Mouse (Mus musculus) liver, embryonic 12.5 days (tissue): ENCODE data around the gene Fam135a. TPM values are rescaled to one million over a fixed set of nuclear protein-coding genes. Genes with fewer than 3 reads are reported as not detected.
"Not testable (repeated sequence)": the region's sequence is repeated elsewhere in the genome, so short reads cannot be mapped to it uniquely, and the experiment has no call there.

Source experiments
- ATAC-seq: fragments of 200-750 bp; cut with Nextera tagmentation; 2 replicates; pipeline ENCODE4 v1.8.0; 2017; ENCODE audit warnings: moderate number of reproducible peaks, mild to moderate bottlenecking, moderate library complexity
- H3K27ac ChIP-seq: fragments of 300-500 bp; sonication (generic); 2 replicates; pipeline ENCODE4 v1.5.1; 2016; ENCODE audit warnings: mild to moderate bottlenecking
- H3K27me3 ChIP-seq: fragments of 300-500 bp; sonication (generic); replicated peaks from 2 replicates; pipeline ENCODE4 v1.6.1; 2016; ENCODE audit warnings: mild to moderate bottlenecking, moderate library complexity
- H3K36me3 ChIP-seq: fragments of 300-500 bp; sonication (generic); 2 replicates; pipeline ENCODE4 v1.6.1; 2016; ENCODE audit warnings: mild to moderate bottlenecking, moderate library complexity
- H3K4me1 ChIP-seq: fragments of 300-500 bp; sonication (generic); 2 replicates; pipeline ENCODE4 v1.6.1; 2016
- H3K4me2 ChIP-seq: fragments of 300-500 bp; sonication (generic); 2 replicates; pipeline ENCODE4 v1.6.1; 2016; ENCODE audit warnings: mild to moderate bottlenecking, moderate library complexity
- H3K4me3 ChIP-seq: fragments of 300-500 bp; sonication (generic); 2 replicates; pipeline ENCODE4 v1.5.1; 2016; ENCODE audit warnings: mild to moderate bottlenecking, moderate library complexity
- H3K9ac ChIP-seq: fragments of 300-500 bp; sonication (generic); 2 replicates; pipeline ENCODE4 v1.6.1; 2016; ENCODE audit warnings: mild to moderate bottlenecking, moderate library complexity
- H3K9me3 ChIP-seq: fragments of 300-500 bp; sonication (generic); replicated peaks from 2 replicates; pipeline ENCODE4 v1.6.1; 2016; ENCODE audit warnings: mild to moderate bottlenecking, moderate library complexity
- WGBS: fragments of 180-500 bp; shearing (Covaris S2); methylation state at CpG from one replicate; pipeline ENCODE4 v1.1.7; 2016; ENCODE audit not compliant: insufficient replicate concordance; 5-methylcytosine and 5-hydroxymethylcytosine counted together
- polyA plus RNA-seq: library from polyadenylated mRNA; unstranded; fragments of >200 nt; fragmentation: Nextera tagmentation; extraction: Ambion mirVana; gene quantifications from 2 replicates; pipeline ENCODE4 v1.2.1, GENCODE M21; 2016

The Fam135a gene
- polyA plus RNA-seq, 1 experiment from 2014 or later = 7.8 TPM

DNA sequence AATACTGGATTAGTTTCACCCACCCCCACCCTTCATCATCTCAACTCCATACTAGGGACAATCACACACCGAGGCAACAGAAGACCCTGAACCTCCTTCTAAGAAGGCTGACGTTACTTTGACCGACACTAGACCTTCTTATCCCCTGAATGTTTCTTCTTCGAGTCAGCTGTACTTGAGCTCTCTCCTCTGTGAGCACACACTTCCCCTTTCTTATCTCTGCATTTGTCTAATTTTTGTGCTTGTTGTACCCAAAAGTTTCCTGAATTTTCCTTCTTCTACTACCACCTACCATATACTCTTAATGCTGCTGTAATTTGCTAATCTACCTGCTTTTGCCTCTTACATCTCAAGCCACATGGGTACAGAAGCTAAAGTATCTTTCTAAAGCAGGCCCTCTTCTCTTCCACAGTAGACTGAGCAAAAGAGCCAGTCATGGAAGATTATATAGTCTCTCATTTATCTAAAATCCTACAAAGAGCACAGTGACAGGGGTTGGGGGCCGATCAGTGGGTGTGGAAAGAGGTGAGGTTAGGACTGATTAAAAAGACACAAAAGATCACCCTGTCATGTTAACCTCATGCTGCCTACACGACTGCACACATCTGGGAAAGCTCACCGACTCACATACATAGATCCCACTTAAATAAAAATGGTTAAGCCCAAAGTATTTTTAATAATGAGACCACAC is 101.9 kb downstream of the Fam135a start:
- H3K4me2 ChIP-seq = no peak overlapping the region
- peaks cover 29% of the 10 kb centered on the region for H3K4me1 ChIP-seq
- WGBS = 50% methylated on average over 7 of the region's 7 CpGs
- H3K36me3 ChIP-seq = peaks cover 52% of the 10 kb centered on the region
- H3K27ac ChIP-seq = peak overlapping the region; percentile 40; the same call in 1 of the 2 replicates
- peak; percentile 76 for ATAC-seq
- H3K27me3 ChIP-seq = no peaks in the 10 kb centered on the region
- H3K4me3 ChIP-seq = no peak overlapping the region
- no peak overlapping the region for H3K9ac ChIP-seq
- H3K9me3 ChIP-seq = no peaks in the 10 kb centered on the region

DNA sequence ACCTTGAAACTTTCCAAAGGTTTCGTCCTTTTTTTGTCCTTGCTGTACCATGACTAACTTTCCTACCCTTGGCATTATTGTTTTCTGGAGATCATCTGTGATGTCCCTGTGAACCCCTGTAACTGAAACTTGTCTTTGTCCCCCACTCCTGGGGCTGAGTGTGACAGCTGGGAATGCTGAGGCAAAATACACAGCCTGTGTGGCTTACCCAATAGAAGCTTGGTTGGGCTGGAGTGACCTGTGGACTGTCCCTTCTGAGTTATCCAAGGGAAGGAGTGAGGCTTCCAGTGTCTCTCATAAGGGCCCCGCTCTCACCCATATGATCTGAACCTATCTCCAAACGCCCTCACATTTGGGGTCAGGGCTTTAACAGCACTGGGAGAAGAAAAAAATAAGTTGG is 102.6 kb downstream of the Fam135a start:
- H3K9me3 ChIP-seq = no peaks in the 10 kb centered on the region
- no peak overlapping the region for H3K4me3 ChIP-seq
- H3K27ac ChIP-seq = no peak overlapping the region; the same call in 1 of the 2 replicates
- peaks cover 46% of the 10 kb centered on the region for H3K36me3 ChIP-seq
- H3K4me1 ChIP-seq = peaks cover 29% of the 10 kb centered on the region
- ATAC-seq = no peak
- 76% methylated on average over 3 of the region's 3 CpGs for WGBS
- H3K27me3 ChIP-seq = no peaks in the 10 kb centered on the region
- H3K4me2 ChIP-seq = no peak overlapping the region
- H3K9ac ChIP-seq = no peak overlapping the region

DNA sequence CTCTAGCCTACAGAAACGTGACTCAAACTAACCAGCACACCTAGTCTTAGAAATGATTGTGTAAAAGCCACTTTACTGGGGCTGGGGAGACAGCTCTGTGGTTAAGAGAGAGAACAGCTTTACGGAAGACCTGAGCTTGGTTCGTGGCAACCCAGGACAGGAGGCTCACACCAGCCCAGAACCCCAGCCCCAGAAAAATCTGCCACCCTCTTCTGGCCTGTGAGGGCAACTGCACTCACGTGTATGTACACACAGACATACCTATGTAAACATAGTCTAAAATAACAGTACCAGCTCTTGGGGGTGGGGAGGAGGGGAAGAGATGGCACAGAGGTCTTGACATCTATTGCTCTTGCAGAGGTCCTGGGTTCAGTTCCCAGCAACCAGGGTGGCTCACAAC is 104.7 kb downstream of the Fam135a start:
- H3K4me1 ChIP-seq = peaks cover 29% of the 10 kb centered on the region
- H3K9me3 ChIP-seq = no peaks in the 10 kb centered on the region
- H3K4me2 ChIP-seq = no peak overlapping the region
- H3K27me3 ChIP-seq = no peaks in the 10 kb centered on the region
- ATAC-seq = no peak
- H3K9ac ChIP-seq = no peak overlapping the region
- WGBS = 81% methylated on average over 4 of the region's 4 CpGs
- H3K36me3 ChIP-seq = peaks cover 27% of the 10 kb centered on the region
- no peak overlapping the region for H3K27ac ChIP-seq
- no peak overlapping the region for H3K4me3 ChIP-seq

DNA sequence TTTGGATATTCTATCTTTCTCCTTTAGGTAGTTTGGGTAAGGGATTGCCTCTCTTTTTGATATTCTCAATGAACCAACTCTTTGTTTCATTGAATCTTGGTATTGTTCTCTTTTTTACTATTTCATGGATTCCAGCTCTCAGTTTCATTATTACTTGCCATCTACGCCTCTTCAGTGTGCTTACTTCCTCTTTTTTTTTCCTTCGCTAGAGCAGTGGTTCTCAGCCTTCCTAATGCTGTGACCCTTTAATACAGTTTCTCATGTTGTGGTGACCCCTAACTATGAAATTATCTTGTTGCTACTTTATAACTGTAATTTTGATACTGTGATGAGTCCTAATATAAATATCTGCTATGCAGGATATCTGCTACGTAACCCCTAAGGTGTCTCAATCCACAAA is 117.0 kb downstream of the Fam135a start:
- Histone ChIP-seq H3K9me3 (no peaks in the 10 kb centered on the region), H3K4me1 (no peaks in the 10 kb centered on the region), H3K27ac (no peak overlapping the region), H3K27me3 (no peaks in the 10 kb centered on the region), H3K4me3 (no peak overlapping the region), H3K36me3 (no peaks in the 10 kb centered on the region), H3K9ac (no peak overlapping the region), H3K4me2 (no peak overlapping the region)
- WGBS = 32% methylated on average over 3 of the region's 3 CpGs
- ATAC-seq = no peak

DNA sequence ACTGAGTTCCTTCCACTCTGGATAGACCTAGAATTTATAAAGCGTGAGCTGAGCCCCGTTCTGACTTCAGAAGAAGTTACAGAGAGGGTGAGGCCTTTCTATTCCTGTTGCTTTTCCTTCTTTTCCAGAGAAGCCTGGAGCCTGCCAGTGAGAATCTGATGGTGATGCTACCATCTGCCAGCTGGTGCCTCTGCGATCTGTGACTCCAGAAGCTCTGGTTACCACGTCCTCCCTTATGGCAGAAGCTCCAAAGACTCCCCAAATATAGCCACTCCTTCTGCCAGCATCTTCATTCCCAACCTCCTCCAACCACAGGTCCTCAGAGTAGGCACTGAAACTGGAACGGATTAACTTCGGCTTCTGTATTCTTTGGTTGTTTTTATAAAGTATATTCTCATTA is 121.9 kb downstream of the Fam135a start:
- H3K36me3 ChIP-seq = no peaks in the 10 kb centered on the region
- WGBS = 69% methylated on average over 6 of the region's 6 CpGs
- no peak overlapping the region for H3K27ac ChIP-seq
- H3K9ac ChIP-seq = no peak overlapping the region
- H3K27me3 ChIP-seq = no peaks in the 10 kb centered on the region
- no peaks in the 10 kb centered on the region for H3K9me3 ChIP-seq
- no peak for ATAC-seq
- no peak overlapping the region for H3K4me3 ChIP-seq
- H3K4me2 ChIP-seq = no peak overlapping the region
- no peaks in the 10 kb centered on the region for H3K4me1 ChIP-seq

DNA sequence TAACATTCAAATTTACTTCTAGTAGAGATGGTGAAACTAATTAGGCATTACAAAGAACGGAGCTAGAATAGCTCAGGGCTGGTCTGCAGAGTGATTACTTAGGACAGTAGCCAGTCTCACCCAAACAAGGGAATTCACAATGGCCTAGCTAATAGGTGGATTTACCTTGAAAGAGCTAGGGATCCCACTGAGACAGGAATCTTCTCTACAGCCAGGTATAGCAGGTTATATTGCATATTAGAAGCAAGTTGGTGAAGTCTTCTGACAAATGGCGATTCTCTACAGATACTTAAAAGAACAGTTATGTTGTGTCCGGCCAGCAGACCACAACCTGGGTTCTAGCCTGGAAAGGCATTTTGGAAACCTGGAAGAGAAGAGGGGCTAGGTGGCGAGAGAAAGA is 129.0 kb downstream of the Fam135a start:
- not testable (repeated sequence) for H3K4me1 ChIP-seq, H3K27ac ChIP-seq, ATAC-seq, H3K27me3 ChIP-seq, H3K4me2 ChIP-seq, H3K36me3 ChIP-seq, H3K9ac ChIP-seq, H3K9me3 ChIP-seq, H3K4me3 ChIP-seq
- 67% methylated on average over 3 of the region's 4 CpGs for WGBS

DNA sequence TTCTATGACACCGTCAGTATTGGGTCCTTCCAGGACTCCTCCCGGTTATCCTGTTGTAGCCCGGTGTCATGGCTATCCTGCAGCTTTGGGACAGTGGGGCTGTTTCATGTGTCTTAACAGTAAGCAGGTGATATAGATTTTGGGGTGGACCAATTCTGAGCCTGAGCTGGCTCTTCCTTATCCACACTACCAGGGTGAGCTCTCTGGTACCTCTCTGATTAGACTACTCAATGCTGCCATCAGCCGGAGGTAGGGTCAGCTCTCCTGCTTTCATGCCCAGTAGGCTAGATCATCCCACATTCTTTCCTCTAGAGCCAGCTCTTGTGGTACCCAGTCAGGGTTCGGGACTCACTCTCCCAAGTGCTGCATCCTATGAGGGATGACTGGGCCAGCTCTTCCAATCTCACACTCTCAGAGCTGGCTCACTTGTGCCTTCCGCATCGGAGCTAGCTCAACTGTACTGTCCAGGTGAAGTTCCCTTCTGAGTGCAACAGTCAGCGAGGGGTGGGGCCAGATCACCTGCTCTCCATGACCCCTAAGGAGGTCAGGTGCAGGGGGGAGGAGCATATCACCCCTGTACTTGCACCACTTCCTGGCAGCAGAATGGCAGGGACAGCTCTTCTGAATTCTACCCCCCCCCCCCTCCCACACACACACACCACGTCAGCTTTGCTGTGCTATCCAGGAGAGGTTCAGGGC is 132.0 kb downstream of the Fam135a start:
- no peak overlapping the region for H3K4me2 ChIP-seq
- no peaks in the 10 kb centered on the region for H3K4me1 ChIP-seq
- H3K36me3 ChIP-seq = no peaks in the 10 kb centered on the region
- H3K27me3 ChIP-seq = no peaks in the 10 kb centered on the region
- H3K9ac ChIP-seq = no peak overlapping the region
- no peak overlapping the region for H3K4me3 ChIP-seq
- no peak overlapping the region for H3K27ac ChIP-seq
- WGBS = 64% methylated on average over 9 of the region's 9 CpGs
- H3K9me3 ChIP-seq = no peaks in the 10 kb centered on the region
- no peak for ATAC-seq

DNA sequence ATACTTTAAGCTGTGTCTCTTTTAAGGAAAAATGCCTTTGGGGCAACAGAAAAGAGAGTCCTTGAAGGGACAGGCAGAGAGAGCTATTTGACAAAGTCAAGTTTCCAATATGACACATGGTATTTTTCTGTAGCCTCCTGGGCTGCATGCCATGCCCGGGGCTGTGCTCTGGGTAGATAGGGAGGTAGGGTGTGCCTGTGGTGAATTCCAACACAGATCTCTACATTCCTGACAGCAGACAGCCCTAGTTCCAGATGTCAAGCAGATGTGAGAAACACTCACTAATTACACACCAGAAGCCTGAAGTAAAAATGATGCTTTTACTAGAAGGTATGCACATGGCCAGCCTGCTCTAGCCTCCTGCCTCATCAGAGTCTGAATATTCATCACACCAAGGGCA is 133.9 kb downstream of the Fam135a start:
- Histone ChIP-seq H3K36me3 (no peaks in the 10 kb centered on the region), H3K27me3 (no peaks in the 10 kb centered on the region), H3K9ac (no peak overlapping the region), H3K27ac (no peak overlapping the region), H3K4me1 (no peaks in the 10 kb centered on the region), H3K4me3 (no peak overlapping the region), H3K9me3 (no peaks in the 10 kb centered on the region), H3K4me2 (no peak overlapping the region)
- peak; percentile 85 for ATAC-seq
- 24% methylated on average over 1 of the region's 1 CpGs for whole genome bisulfite sequencing

Other genes with a start within 250 kb of the Fam135a start
- 35.6 and 38.2 TPM in 2 replicates for gene Smap1, start 178.0 kb downstream of the Fam135a start, polyA plus RNA-seq
- 46.4 and 50.7 TPM in 2 replicates for gene Sdhaf4, start 94.7 kb downstream of the Fam135a start, polyA plus RNA-seq
- 0.53 and 0.70 TPM in 2 replicates for gene Col9a1, start 77.3 kb upstream of the Fam135a start, polyA plus RNA-seq